Mouse (Mus musculus) thymus, adult 2 months (tissue): ENCODE data around the gene Col2a1.

Experiments
- CTCF ChIP-seq: fragments of 200-500 bp; IDR thresholded peaks from 2 replicates; pipeline ENCODE4 v1.5.1; 2012; ENCODE audit warnings: mild to moderate bottlenecking, control low read depth, low read length, moderate library complexity, borderline replicate concordance; ENCODE audit not compliant: control insufficient read depth, poor library complexity, insufficient read depth; ENCODE audit errors: extremely low read depth
- POLR2A ChIP-seq: fragments of 200-500 bp; IDR thresholded peaks from 2 replicates; pipeline ENCODE4 v1.6.1; 2012; ENCODE audit warnings: mild to moderate bottlenecking, low read length, control low read depth, moderate library complexity; ENCODE audit not compliant: control insufficient read depth, poor library complexity, insufficient read depth; ENCODE audit errors: extremely low read depth

GRCm38 (mm10) chr15:97952137-97952888 lies 52.2 kb downstream of the Col2a1 start:
- TF ChIP-seq POLR2A = no peak
- TF ChIP-seq CTCF = peak; percentile 93
